Mouse (Mus musculus): Measurements from ENCODE around the gene Dnaic2.

The Dnaic2 gene

DNA sequence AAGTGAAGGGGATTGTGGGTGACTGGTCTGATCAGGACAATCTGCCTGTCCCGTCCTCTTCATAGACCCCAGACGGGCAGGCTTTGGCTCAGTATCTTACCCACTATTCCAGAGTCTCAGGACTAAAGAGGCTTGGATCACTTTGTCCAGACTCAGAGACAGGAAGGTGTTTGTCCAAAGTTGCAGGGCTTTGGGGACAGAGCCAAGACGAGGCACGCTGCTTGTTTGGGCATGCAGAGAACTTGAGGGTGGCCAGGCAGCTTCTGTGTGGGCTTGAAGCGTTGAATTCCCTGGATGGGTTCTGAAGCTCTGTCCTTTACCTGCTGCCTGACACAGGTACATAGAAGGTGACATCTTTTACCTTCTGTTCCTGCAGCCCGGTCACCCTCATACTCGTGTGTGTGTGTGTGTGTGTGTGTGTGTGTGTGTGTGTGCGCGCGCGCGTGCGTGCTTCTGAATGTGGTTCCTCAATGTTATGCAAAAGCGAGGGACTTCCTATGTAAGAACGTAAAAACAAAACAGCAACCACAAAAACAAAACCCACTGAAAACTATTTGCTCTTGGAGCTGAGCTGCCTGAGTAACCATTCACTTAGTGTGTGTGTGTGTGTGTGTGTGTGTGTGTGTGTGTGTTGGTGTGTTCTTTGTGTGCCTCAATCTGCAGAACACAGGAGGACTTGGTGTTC, 24.8 kb upstream of the Dnaic2 start:
- no peak for DNase-seq

DNA sequence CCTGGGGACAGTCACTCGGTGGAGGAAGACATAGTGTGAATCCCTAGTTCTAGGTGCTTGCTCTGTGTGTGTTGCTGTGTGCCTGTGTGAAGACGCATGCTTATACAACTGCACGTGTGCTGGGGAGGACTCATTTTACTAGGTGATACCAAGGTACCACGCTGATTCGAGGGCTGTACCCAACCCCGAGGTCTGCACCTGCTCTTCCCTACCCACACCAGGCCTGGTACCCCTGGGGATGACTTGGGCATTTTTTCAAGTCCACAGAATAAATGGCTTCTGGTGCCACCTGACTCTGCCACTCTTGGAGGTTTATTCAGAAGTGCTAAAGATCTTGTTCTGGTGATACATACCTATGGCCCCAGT, 24.2 kb upstream of the Dnaic2 start:
- DNase-seq = no peak

DNA sequence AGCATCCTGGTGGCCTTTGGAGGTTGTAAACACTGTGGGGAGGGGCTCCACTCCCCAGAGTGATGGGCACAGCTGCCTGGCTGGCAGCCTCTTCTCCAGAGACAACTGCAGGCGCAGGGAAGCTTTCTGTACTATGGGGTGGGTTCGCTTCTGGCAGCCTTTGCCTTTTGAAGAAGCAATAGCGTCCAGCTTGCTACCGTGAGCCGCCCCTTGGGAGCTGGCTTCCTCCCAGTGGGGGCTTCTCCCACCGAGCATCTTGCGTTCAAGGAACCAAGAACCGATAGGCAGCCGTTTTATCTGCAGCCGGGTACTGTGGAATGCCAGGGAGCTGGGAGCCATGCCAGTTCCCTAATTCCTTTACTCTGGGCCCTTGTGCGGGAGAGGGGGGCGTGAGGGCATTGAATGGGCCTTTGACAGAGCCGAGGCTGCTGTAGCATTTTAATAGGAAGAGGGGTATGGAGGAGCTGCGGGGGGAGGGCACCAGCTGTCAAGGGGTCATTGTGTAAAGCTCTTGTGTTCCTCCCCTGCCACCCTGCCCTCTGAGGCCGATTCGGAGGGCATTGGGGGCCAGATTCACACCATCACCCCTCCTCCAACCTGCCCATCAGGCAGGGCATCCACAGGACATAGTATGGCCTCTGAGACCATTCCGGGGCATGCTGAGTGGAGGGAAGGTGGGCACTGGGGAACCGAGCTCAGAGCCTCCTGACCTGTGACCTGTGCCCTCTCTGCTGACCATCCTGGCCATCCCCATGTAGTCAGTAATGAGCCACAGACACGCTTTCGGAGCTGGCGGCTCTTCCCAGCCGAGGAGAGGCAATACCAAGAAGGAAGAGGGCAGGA, 22.9 kb upstream of the Dnaic2 start:
- peak in 1 of 2 experiments; percentile 39 for DNase-seq

- no peak for DNase-seq
Measured at GRCm38 (mm10) chr11:114706358-114706757, 20.9 kb upstream of the Dnaic2 start.

DNA sequence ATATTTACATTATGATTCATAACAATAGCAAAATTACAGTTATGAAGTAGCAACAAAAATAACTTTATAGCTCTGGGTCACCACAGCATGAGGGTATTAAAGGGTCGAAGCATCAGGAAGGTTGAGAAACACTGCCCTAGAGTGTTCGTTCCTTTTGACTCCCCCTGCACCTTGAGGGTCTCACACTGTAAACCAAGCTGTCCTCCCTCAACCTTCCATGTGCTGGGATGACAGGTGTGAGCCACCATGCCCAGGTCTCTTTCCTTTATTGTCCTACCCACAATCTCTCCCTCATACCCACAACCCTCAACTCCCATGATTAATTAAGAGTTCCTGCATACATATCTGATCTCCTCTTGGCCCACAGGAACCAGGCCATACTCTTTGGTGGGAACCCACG, 15.8 kb upstream of the Dnaic2 start:
- no peak for DNase-seq

GRCm38 (mm10) chr11:114711861-114712260, 15.3 kb upstream of the Dnaic2 start:
- DNase-seq = no peak

DNA sequence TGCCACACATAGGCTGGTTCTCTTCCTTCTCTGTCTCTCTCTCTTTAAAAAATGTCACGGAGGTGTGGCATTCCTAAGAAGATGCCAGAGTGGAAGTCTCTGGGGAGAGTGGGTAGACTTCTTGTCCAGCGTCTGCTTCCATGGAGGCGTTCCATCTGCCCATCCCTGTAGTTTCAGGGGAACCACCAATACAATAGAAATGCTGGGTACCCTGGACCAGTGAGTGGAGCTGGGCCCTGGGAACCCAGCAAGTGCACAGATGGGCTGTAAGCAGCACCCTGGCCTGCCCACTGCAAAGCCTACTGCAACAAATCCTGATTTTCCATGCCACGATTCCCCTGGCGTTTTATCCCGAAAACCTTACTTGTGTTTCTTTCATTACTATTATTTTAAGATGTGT, 12.7 kb upstream of the Dnaic2 start:
- no peak for DNase-seq

- no peak for DNase-seq
Measured at GRCm38 (mm10) chr11:114715531-114715930, 11.7 kb upstream of the Dnaic2 start.

GRCm38 (mm10) chr11:114720535-114720934, 6.7 kb upstream of the Dnaic2 start:
- no peak for DNase-seq

GRCm38 (mm10) chr11:114722438-114722837, 4.8 kb upstream of the Dnaic2 start:
- no peak for DNase-seq

DNA sequence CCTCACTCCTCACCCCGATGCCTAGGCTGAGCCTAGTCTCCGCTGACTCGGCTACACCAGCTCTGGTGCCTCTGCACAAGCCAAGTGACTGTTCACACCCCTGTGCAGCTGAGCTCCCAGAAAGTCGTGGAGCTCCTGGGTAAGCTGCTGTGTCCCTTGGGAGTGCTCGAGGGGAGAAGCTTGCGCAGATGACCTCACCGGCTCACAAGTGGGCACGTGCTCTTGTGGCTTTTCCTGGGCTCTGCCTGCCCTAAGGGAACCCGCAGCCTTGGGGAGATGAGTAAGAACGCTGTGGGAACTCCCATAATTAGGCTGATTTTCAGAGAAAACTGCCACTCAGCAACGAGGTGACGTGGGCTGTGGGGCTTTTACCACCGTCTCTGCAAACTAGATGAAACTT, 4.2 kb upstream of the Dnaic2 start:
- DNase-seq = no peak

GRCm38 (mm10) chr11:114724787-114725590, 2.2 kb upstream of the Dnaic2 start:
- DNase-seq = peak; percentile 39 to 43

- DNase-seq = no peak
Measured at GRCm38 (mm10) chr11:114727826-114728186, 598 bp downstream of the Dnaic2 start.

DNA sequence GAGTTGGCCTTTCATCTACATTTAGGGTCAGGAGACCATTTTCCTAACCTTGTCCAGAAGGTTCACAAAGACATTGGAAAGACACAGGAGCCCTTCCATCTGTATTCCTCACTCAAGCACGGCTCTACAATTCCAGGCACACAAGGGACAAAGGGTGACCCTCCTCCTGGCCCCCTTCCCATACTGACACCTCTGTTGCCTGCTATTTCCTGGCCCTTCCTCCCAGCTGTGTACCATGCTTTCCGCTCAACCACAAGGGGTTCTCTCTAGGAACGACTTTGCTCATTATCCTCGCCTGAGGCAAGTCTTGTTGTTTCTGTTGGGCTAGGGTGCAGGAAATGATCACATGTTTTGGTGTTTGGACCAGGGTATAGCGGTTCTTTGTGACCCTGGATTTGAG, 1.1 kb downstream of the Dnaic2 start:
- no peak for DNase-seq

DNA sequence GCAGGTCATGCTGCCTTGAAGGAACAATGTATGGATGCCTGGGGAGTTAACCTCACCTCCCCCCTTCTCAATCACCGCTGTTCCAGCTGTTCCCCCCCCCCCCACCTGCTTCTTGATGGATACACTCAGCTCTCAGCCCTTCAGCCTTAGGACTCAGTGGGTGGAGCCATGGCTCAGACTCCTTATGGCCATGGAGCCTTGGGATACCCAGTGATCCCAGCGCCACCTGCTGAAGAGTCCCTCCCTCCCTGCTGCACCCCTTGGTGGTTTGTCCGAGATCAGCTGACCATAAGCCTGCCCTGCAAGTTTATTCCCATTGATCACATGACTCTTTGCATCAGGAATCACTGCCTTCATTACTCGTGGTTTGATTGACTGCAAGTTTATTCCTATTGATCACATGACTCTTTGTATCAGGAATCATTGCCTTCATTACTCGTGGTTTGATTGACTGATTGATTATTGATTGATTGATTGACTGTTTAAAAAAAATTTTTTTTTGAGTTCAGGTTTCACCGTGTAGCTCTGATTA, 2.7 kb downstream of the Dnaic2 start:
- no peak for DNase-seq

GRCm38 (mm10) chr11:114731711-114732110, 4.5 kb downstream of the Dnaic2 start:
- no peak for DNase-seq

- no peak for DNase-seq
Measured at GRCm38 (mm10) chr11:114732890-114733289, 5.7 kb downstream of the Dnaic2 start.

GRCm38 (mm10) chr11:114736111-114736510, 8.9 kb downstream of the Dnaic2 start:
- no peak for DNase-seq

GRCm38 (mm10) chr11:114736913-114737624, 9.9 kb downstream of the Dnaic2 start:
- DNase-seq = peak; percentile 74 to 78

GRCm38 (mm10) chr11:114740598-114740997, 13.4 kb downstream of the Dnaic2 start:
- DNase-seq = no peak

GRCm38 (mm10) chr11:114741451-114741850, 14.2 kb downstream of the Dnaic2 start:
- DNase-seq = no peak

GRCm38 (mm10) chr11:114745134-114745533, 17.9 kb downstream of the Dnaic2 start:
- peak; percentile 96 to 99 for DNase-seq
